Mouse (Mus musculus): Measurements from ENCODE around the gene Zkscan8. TPM values are rescaled to one million over a fixed set of nuclear protein-coding genes. Genes with fewer than 3 reads are reported as not detected.

Gene Zkscan8
- polyA plus RNA-seq, 1 experiment from 2014 or later: 11.5 TPM

GRCm38 (mm10) chr13:21467336-21467735 lies 63.6 kb downstream of the Zkscan8 start:
- H3K4me1 ChIP-seq (ENCODE audit: control insufficient read depth, insufficient read depth, low read length): no peaks in the 10 kb centered on the region
- no peak for ATAC-seq (ENCODE audit: insufficient number of reproducible peaks, insufficient read depth, low FRiP score, low read depth)
- no peak overlapping the region for H3K9ac ChIP-seq (replicated peaks; ENCODE audit: low read depth, low read length)
- H3K27ac ChIP-seq (ENCODE audit: low read length): no peak overlapping the region
- no peaks in the 10 kb centered on the region for H3K27me3 ChIP-seq (ENCODE audit: control insufficient read depth, insufficient read depth, low read length)
- no peak overlapping the region for H3K4me2 ChIP-seq (replicated peaks; ENCODE audit: low read depth, low read length)
- no peaks in the 10 kb centered on the region for H3K36me3 ChIP-seq (ENCODE audit: control insufficient read depth, insufficient read depth, low read length)
- 88% methylated on average over 10 of the region's 10 CpGs for WGBS
- no peaks in the 10 kb centered on the region for H3K9me3 ChIP-seq (ENCODE audit: control insufficient read depth, low read depth, low read length)
- no peak overlapping the region for H3K4me3 ChIP-seq (ENCODE audit: low read depth, low read length)

Other genes with a start within 250 kb of the Zkscan8 start
- gene Gpx5, start 238.4 kb downstream of the Zkscan8 start, polyA plus RNA-seq (2014; fragmentation: Nextera tagmentation; extraction: Ambion mirVana): not detected in 2 replicates
- gene Gpx6, start 219.0 kb downstream of the Zkscan8 start, polyA plus RNA-seq (2014; fragmentation: Nextera tagmentation; extraction: Ambion mirVana): not detected in 2 replicates
- not detected in 2 replicates for gene Olfr1367, start 184.2 kb downstream of the Zkscan8 start, polyA plus RNA-seq (2014; fragmentation: Nextera tagmentation; extraction: Ambion mirVana)
- 11.5 and 12.3 TPM in 2 replicates for gene Zscan12, start 168.3 kb downstream of the Zkscan8 start, polyA plus RNA-seq (2014; fragmentation: Nextera tagmentation; extraction: Ambion mirVana)
- gene Zkscan3, start 128.4 kb downstream of the Zkscan8 start, polyA plus RNA-seq (2014; fragmentation: Nextera tagmentation; extraction: Ambion mirVana): 81.3 and 85.7 TPM in 2 replicates
- 2.3 and 3.1 TPM in 2 replicates for gene Pgbd1, start 90.1 kb downstream of the Zkscan8 start, polyA plus RNA-seq (2014; fragmentation: Nextera tagmentation; extraction: Ambion mirVana)
- 32.6 and 35.8 TPM in 2 replicates for gene Zscan26, start 77.4 kb downstream of the Zkscan8 start, polyA plus RNA-seq (2014; fragmentation: Nextera tagmentation; extraction: Ambion mirVana)
- 2.7 and 2.8 TPM in 2 replicates for gene Nkapl, start 62.6 kb downstream of the Zkscan8 start, polyA plus RNA-seq (2014; fragmentation: Nextera tagmentation; extraction: Ambion mirVana)
- 2.9 TPM in 2 replicates for gene Zkscan4, start 52.2 kb downstream of the Zkscan8 start, polyA plus RNA-seq (2014; fragmentation: Nextera tagmentation; extraction: Ambion mirVana)
- not detected in 2 replicates for gene Gm10065, start 51.7 kb downstream of the Zkscan8 start, polyA plus RNA-seq (2014; fragmentation: Nextera tagmentation; extraction: Ambion mirVana)
- 0.17 and 0.34 TPM in 2 replicates for gene AK157302, start 35.9 kb downstream of the Zkscan8 start, polyA plus RNA-seq (2014; fragmentation: Nextera tagmentation; extraction: Ambion mirVana)
- gene Gm11273, start 29.7 kb downstream of the Zkscan8 start, polyA plus RNA-seq (2014; fragmentation: Nextera tagmentation; extraction: Ambion mirVana): 6.7 and 7.5 TPM in 2 replicates
- gene Olfr1366, start 11.7 kb upstream of the Zkscan8 start, polyA plus RNA-seq (2014; fragmentation: Nextera tagmentation; extraction: Ambion mirVana): 0.07 and 0.28 TPM in 2 replicates
- gene Olfr1535, start 28.8 kb upstream of the Zkscan8 start, polyA plus RNA-seq (2014; fragmentation: Nextera tagmentation; extraction: Ambion mirVana): 0.06 TPM in 1 of 2 replicates, not detected in the other
- not detected in 2 replicates for gene Olfr1364, start 50.6 kb upstream of the Zkscan8 start, polyA plus RNA-seq (2014; fragmentation: Nextera tagmentation; extraction: Ambion mirVana)
- gene Olfr1362, start 82.9 kb upstream of the Zkscan8 start, polyA plus RNA-seq (2014; fragmentation: Nextera tagmentation; extraction: Ambion mirVana): not detected in 2 replicates
- not detected in 2 replicates for gene Olfr11, start 111.4 kb upstream of the Zkscan8 start, polyA plus RNA-seq (2014; fragmentation: Nextera tagmentation; extraction: Ambion mirVana)
- gene Olfr1361, start 132.3 kb upstream of the Zkscan8 start, polyA plus RNA-seq (2014; fragmentation: Nextera tagmentation; extraction: Ambion mirVana): not detected in 2 replicates
- not detected in 2 replicates for gene Olfr1360, start 146.3 kb upstream of the Zkscan8 start, polyA plus RNA-seq (2014; fragmentation: Nextera tagmentation; extraction: Ambion mirVana)
- not detected in 2 replicates for gene Olfr1359, start 167.0 kb upstream of the Zkscan8 start, polyA plus RNA-seq (2014; fragmentation: Nextera tagmentation; extraction: Ambion mirVana)
- gene Hist1h2bl, start 185.0 kb upstream of the Zkscan8 start, polyA plus RNA-seq (2014; fragmentation: Nextera tagmentation; extraction: Ambion mirVana): 3.7 and 4.3 TPM in 2 replicates
- gene Hist1h2ai, start 185.3 kb upstream of the Zkscan8 start, polyA plus RNA-seq (2014; fragmentation: Nextera tagmentation; extraction: Ambion mirVana): 8.8 and 36.0 TPM in 2 replicates
- gene Hist1h3h, start 186.5 kb upstream of the Zkscan8 start, polyA plus RNA-seq (2014; fragmentation: Nextera tagmentation; extraction: Ambion mirVana): 9.0 and 13.1 TPM in 2 replicates
- 3.1 TPM in 2 replicates for gene Hist1h2bm, start 190.9 kb upstream of the Zkscan8 start, polyA plus RNA-seq (2014; fragmentation: Nextera tagmentation; extraction: Ambion mirVana)
- 4.1 and 4.5 TPM in 2 replicates for gene Hist1h4j, start 203.9 kb upstream of the Zkscan8 start, polyA plus RNA-seq (2014; fragmentation: Nextera tagmentation; extraction: Ambion mirVana)
- 10.9 and 13.1 TPM in 2 replicates for gene Hist1h4k, start 219.4 kb upstream of the Zkscan8 start, polyA plus RNA-seq (2014; fragmentation: Nextera tagmentation; extraction: Ambion mirVana)
- 10.1 and 13.3 TPM in 2 replicates for gene Hist1h2ak, start 222.7 kb upstream of the Zkscan8 start, polyA plus RNA-seq (2014; fragmentation: Nextera tagmentation; extraction: Ambion mirVana)
- gene Hist1h2bn, start 223.0 kb upstream of the Zkscan8 start, polyA plus RNA-seq (2014; fragmentation: Nextera tagmentation; extraction: Ambion mirVana): 3.1 and 5.0 TPM in 2 replicates
- gene Hist1h1b, start 249.5 kb upstream of the Zkscan8 start, polyA plus RNA-seq (2014; fragmentation: Nextera tagmentation; extraction: Ambion mirVana): 14.8 and 20.1 TPM in 2 replicates

Measured in stomach, embryonic 14.5 days (tissue).